Mouse (Mus musculus) E14TG2a.4 (cell line): ENCODE results near the gene Syt6.
A peak's percentile ranks its signal among the peaks of the same experiment; 100 is the strongest.

ENCODE experiments used
- H3K27me3 ChIP-seq: 2 replicates; pipeline ENCODE4 v1.6.1; 2014; ENCODE audit warnings: low read length, control low read depth; ENCODE audit not compliant: insufficient read depth
- H3K36me3 ChIP-seq: 2 replicates; pipeline ENCODE4 v1.6.1; 2014; ENCODE audit warnings: low read length, control low read depth; ENCODE audit not compliant: insufficient read depth
- H3K4me1 ChIP-seq: replicated peaks from 2 replicates; pipeline ENCODE4 v1.6.1; 2014; ENCODE audit warnings: low read depth, low read length, control low read depth
- H3K4me3 ChIP-seq: replicated peaks from 2 replicates; pipeline ENCODE4 v1.5.1; 2014; ENCODE audit warnings: mild to moderate bottlenecking, low read length
- H3K9me3 ChIP-seq: 2 replicates; pipeline ENCODE4 v1.6.1; 2014; ENCODE audit warnings: low read length, control low read depth
- CTCF ChIP-seq: conservative IDR thresholded peaks from 2 replicates; pipeline ENCODE4 v1.5.1; 2014; ENCODE audit warnings: low read length
- NANOG ChIP-seq: IDR thresholded peaks from 2 replicates; pipeline ENCODE4 v1.6.1; 2014; ENCODE audit warnings: borderline replicate concordance, low read length, mixed read lengths
- POU5F1 ChIP-seq: IDR thresholded peaks from 2 replicates; pipeline ENCODE4 v1.6.1; 2014; ENCODE audit warnings: low read length, borderline replicate concordance

Gene Syt6

DNA sequence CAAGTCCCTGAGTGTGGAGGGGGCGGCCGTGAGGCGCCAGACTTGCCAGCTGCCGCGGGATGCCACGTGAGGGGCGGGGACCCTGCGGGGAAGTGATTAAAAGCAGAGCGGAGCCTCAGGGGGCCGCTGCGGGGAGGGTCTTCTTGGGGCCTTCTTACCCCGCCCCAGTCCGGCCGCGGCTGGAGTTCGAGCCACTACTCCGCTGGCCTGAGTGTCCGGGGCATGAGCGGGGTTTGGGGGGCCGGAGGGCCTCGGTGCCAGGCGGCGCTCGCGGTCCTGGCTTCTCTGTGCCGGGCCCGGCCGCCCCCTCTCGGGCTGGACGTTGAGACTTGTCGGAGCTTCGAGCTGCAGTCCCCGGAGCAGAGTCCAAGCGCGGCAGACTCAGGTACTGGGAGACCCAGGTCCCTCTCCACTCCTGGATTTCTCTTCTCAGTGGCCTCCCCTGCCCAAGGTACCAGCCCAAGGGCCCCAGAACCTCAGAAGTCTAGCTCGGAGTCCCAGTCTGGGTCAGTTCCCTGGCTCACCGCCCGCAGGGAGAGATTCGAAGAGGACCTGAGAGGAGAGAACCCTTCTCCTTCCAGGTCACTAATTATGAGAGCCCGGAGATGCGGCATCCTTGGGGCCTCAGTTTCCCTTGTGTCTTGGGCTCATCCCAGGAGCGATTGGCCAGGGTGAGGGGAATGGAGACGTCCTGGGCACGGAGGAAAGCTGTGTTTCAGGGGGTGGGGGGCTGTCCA, at the start of gene Syt6:
Gene Syt6 (plus strand): TSS at position 76 of the 737 bp plus-strand sequence.
- TF ChIP-seq CTCF = no peak
- TF ChIP-seq POU5F1 = no peak
- no peak for TF ChIP-seq NANOG

DNA sequence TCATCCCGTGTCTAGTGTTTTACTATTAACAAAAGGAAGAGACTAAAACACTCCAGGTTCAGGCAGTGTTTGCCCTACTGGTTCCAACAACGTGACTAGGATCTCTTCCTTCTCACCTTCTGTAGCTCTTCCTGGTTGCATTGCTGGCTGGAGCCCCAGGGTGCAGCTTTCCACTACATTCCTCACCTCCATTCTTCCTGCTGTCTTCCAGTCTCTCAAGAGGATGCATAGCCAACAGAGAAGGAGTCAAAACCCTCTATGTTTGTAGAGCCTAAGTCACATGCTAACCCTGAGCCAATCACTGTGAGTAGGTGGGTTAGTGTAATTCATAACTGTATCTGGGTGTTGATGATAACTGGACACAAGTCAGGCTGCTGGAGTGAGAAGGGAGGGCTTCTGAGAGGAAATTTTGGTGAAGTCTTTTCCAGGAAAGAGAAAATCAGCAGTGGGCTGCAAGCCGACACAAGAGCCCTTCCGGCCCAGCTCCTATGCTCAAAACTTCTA, 48.8 kb upstream of the Syt6 start:
- Histone ChIP-seq H3K4me1 (peaks cover 15% of the 10 kb centered on the region), H3K27me3 (no peaks in the 10 kb centered on the region), H3K4me3 (no peak overlapping the region), H3K36me3 (no peaks in the 10 kb centered on the region), H3K9me3 (no peaks in the 10 kb centered on the region)
- TF ChIP-seq CTCF = no peak
- TF ChIP-seq NANOG = no peak
- TF ChIP-seq POU5F1 = no peak

More for the DNA sequence above, at the start of gene Syt6:
- Histone ChIP-seq H3K36me3 (no peaks in the 10 kb centered on the region), H3K27me3 (peaks cover 88% of the 10 kb centered on the region), H3K9me3 (no peaks in the 10 kb centered on the region), H3K4me3 (peak within 1 kb of the TSS; percentile 73), H3K4me1 (peaks cover 30% of the 10 kb centered on the region)

DNA sequence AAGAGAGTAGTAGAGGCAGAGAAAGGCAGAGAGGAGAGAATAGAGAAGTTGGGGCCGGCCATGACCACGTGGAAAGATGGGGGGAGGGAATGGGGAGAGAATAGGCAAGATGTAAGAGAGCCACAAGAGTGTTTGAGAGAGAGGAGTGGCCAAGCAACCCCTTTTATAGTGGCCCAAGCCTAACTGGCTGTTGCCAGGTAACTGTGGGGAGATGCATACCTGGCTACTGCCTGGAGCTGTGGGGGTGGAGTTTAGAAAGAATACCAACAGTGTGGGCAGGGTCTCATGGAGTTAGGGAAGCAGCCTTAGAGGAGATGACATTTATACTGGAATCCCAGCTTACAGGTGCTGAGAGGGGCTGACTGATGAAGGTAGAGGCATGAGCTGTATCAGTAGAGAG, 48.2 kb upstream of the Syt6 start:
- no peak overlapping the region for H3K4me3 ChIP-seq
- no peaks in the 10 kb centered on the region for H3K36me3 ChIP-seq
- H3K27me3 ChIP-seq = no peaks in the 10 kb centered on the region
- TF ChIP-seq CTCF (no peak), NANOG (no peak), POU5F1 (no peak)
- no peaks in the 10 kb centered on the region for H3K9me3 ChIP-seq
- H3K4me1 ChIP-seq = peaks cover 15% of the 10 kb centered on the region

DNA sequence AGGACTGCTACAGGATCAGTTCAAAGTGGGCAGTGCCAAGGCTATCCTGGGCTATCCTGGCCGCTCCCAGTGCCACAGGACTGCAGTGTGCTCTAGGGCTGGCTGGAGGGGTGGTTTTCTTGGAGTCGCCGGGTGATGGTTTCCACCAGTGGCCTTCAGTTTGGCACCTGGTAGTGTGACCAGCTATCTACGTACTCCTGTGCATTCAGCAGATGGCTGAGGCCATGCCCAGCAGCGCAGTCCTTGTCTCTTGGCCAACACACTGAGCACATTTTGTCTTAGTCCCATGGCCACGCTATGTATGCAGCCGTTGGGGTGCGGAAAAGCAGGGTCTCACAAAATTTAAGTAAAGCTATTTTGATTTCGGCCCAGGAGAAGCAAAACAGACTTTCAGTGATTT, 41.0 kb upstream of the Syt6 start:
- peaks cover 5% of the 10 kb centered on the region; the same call in 1 of the 2 replicates for H3K4me1 ChIP-seq
- H3K4me3 ChIP-seq = no peak overlapping the region
- TF ChIP-seq CTCF = no peak
- no peak for TF ChIP-seq NANOG
- no peak for TF ChIP-seq POU5F1
- peaks cover 3% of the 10 kb centered on the region for H3K9me3 ChIP-seq
- H3K36me3 ChIP-seq = no peaks in the 10 kb centered on the region
- no peaks in the 10 kb centered on the region for H3K27me3 ChIP-seq

DNA sequence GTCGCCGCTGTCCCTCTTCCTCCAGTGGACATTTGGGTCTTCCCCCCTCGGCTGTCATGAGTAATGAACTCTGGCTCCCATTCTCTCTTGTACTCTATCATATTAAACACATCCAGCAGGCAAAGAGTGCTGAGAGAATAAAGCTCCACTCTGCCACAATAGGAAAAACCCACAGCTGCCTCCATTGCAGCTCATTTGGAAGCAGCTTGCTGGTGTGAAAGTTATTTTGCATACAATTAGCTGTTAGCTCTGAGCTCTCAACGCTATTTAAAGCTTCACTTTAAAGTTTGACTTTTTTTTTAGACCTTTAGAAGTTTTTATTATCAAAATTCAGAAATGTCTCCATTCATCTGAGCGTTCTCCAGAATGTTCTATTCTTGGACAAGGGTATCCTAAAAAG, 39.8 kb upstream of the Syt6 start:
- Histone ChIP-seq H3K4me1 (peaks cover 16% of the 10 kb centered on the region), H3K36me3 (no peaks in the 10 kb centered on the region), H3K9me3 (peaks cover 3% of the 10 kb centered on the region), H3K4me3 (no peak overlapping the region), H3K27me3 (no peaks in the 10 kb centered on the region)
- TF ChIP-seq CTCF (no peak), POU5F1 (no peak), NANOG (no peak)

DNA sequence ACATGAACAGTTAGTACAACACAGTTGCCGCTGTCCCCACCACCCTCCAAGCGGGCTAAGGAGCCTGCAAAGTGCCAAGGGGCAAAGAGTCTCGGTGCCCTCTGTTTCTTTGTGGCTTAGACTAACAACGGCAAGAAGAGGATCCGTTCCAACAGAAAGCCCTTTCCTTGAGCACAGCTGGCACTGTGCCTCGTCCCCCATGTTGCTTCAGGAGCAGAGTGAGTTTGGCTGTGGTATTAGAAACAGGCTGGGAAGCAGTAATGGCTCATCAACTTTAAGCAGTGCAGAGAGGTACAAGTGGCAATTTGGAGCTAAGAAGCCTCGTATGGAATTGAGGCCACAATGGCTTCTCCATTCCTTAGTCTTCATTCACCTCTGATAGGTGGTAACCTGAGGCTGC, 35.9 kb upstream of the Syt6 start:
- Histone ChIP-seq H3K36me3 (no peaks in the 10 kb centered on the region), H3K4me1 (peaks cover 25% of the 10 kb centered on the region), H3K9me3 (peaks cover 14% of the 10 kb centered on the region), H3K27me3 (no peaks in the 10 kb centered on the region), H3K4me3 (no peak overlapping the region)
- TF ChIP-seq NANOG (no peak), CTCF (no peak), POU5F1 (no peak)

DNA sequence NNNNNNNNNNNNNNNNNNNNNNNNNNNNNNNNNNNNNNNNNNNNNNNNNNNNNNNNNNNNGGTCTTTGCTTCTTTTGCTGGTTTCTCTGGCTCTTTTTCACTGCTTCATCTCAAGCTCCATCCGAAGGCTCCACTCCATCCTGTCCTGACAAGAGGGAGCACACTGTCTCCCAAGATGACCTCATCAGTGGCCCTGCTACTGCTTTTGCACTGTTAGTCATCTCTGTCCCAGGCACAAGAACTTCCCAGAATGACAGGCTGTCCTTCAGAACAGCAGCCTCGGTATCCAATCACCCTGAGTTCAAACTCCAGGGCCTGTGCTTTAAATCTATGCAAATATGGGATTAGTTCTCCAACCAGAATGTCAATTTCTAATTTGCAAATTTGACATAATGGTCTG, 28.9 kb upstream of the Syt6 start:
- no peaks in the 10 kb centered on the region for H3K27me3 ChIP-seq
- H3K4me3 ChIP-seq = no peak overlapping the region
- H3K36me3 ChIP-seq = no peaks in the 10 kb centered on the region
- 0 out of 2 replicates have a peak, but pooled peaks cover 3% of the 10 kb centered on the region for H3K4me1 ChIP-seq
- peaks cover 14% of the 10 kb centered on the region for H3K9me3 ChIP-seq
- no peak for TF ChIP-seq CTCF
- TF ChIP-seq POU5F1 = no peak
- no peak for TF ChIP-seq NANOG

DNA sequence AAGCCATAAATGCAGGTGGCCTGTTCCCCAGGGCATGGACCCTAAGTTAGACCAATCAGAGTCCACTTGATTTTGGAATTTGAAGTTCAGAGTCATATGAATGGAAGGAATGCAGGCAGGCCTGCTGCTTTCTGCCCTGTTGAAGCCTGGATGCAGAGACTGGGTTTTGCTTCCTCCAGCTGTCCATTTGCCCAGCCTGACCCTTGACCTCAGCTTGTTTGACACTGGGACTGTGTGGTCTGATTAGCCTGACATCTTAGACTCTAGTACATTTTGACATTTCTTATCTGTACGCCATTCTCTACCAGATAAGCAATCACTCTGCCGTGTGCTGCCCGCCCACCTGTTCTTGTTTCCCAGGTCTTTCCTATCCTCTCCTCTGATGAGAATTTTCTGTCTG, 28.4 kb upstream of the Syt6 start:
- Histone ChIP-seq H3K36me3 (no peaks in the 10 kb centered on the region), H3K4me3 (no peak overlapping the region), H3K4me1 (0 out of 2 replicates have a peak, but pooled peaks cover under 1% of the 10 kb centered on the region), H3K9me3 (peaks cover 11% of the 10 kb centered on the region), H3K27me3 (no peaks in the 10 kb centered on the region)
- TF ChIP-seq CTCF = no peak
- no peak for TF ChIP-seq POU5F1
- TF ChIP-seq NANOG = no peak

DNA sequence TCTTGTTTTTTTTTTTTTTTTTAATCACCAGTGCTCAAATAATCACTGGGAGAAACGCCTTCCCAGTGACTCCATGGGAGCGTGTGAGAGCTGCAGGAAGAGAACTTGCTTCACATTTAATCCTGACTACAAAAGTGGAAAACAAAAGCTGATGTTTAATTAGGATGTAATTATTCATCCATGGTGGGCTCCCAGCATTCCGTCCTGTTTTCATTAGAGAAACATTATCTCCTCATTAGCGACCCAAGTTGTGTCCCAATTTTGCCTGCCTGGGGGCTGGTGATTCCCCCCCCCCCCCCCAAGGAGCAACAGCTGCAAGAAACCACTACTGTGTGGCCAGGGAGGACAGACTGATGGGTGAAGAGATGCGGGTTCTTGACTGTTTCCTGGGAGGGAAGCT, 24.8 kb upstream of the Syt6 start:
- no peaks in the 10 kb centered on the region for H3K4me1 ChIP-seq
- no peak overlapping the region for H3K4me3 ChIP-seq
- no peaks in the 10 kb centered on the region for H3K27me3 ChIP-seq
- H3K9me3 ChIP-seq = no peaks in the 10 kb centered on the region
- TF ChIP-seq CTCF (no peak), NANOG (no peak), POU5F1 (no peak)
- H3K36me3 ChIP-seq = no peaks in the 10 kb centered on the region
